Mouse (Mus musculus) cerebellum, adult 8-10 months (tissue): ENCODE data around the gene Spcs3.

Experiments used
- DNase-seq: peaks from one replicate; pipeline ENCODE4 v3.0.0; 2022

Gene Spcs3

DNA sequence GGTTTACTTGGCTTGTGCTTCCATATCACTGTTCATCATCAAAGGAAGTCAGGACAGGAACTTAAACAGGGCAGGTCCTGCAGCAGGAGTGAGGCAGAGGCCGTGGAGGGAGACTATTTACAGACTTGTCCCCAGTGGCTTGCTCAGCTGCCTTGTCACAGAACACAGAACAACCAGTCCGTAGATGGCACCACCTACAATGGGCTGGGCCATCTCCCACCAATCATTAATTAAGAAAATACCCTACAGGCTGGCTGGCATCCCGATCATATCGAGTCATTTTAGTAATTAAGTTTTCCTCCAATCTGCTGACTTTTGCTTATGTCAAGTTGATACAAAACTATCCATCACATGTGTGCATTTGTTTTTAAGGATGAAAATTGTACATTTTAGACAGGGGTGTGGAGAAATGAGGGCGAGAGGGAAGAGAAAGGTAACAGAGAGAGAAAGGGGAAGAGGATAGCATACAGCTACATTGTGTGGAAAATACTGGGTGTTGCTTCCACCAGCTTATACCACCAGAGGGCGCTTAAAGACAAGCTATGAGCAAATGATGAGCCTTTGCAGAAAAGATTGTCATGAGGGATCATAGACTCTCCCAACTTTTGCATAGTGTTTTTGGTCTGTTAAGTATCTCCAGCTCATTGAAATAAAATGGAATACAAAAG, 22.2 kb downstream of the Spcs3 start:
- DNase-seq, result peak; percentile 74

DNA sequence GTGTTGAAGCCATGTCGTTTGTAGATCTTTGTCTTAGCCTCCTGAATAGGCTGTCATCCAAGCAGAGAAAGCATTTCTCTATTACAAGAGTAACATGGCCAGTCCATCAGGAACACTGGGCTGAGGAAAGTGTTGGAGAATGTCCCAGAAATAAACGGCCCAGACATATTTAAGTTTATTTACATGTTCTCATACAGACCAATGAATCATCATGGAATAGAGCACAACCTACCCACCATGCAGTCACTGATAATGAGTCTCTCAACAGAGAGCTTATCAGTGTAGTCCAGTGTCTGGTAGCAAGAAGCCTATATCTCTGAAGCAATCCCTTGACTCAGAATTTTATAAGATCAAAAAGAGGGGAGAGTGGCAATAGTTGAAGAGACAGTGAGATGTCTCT, 24.7 kb downstream of the Spcs3 start:
- no peak for DNase-seq

DNA sequence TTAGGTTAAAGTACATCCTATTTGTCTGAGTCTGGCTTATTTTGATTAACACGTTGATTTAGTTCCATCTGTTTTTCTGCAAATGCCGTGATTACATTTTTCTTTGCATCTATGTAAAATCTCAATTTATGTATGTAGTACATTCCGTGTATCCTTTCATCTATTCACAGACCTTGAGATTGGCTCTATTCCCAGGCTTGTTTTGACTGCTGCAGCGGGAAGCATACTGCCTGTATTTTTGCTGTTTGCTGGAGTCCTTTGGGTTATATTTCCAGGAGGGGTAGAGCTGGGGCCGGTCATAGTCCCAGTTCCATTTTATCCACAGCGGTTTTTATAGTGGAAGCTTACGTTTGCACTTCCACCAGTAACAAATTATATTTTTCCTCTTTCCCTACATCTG, 26.7 kb downstream of the Spcs3 start:
- DNase-seq, result no peak

DNA sequence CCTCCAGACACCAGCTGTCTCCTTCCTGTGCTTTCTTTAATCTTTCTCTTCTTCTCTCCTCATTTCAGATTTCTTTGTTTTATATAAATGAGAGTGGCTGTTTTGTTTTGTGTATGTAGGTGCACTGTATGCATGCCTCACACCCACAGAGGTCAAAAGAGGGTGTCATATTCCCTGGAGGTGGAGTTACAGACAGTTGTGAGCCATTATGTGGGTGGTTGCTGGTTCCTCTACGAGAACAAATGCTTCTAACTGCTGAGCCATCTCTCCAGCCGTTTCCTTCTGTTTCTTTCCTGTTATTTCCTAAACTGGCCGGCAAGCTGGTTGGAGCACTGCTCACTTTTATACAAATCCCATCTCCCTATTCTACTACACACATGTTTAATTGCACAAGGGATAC, 35.9 kb downstream of the Spcs3 start:
- no peak for DNase-seq

DNA sequence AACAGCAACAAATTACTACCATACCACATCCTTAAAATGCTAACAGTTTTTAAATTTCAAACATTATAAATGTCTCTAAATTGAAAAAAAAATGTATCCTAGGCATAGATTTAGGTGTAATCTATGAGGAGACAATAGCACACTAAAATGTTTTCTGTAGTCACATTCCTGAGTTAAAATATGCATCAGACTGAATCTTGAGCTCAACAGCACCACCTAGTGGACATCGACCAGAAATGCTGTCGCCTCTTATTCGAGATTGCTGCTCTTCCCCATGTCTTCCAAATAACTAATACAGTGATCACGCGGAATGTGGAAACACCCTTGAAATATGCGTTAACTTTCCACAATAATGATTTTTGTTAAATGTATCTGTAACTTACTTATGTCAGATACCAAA, 36.7 kb downstream of the Spcs3 start:
- peak; percentile 45 for DNase-seq

DNA sequence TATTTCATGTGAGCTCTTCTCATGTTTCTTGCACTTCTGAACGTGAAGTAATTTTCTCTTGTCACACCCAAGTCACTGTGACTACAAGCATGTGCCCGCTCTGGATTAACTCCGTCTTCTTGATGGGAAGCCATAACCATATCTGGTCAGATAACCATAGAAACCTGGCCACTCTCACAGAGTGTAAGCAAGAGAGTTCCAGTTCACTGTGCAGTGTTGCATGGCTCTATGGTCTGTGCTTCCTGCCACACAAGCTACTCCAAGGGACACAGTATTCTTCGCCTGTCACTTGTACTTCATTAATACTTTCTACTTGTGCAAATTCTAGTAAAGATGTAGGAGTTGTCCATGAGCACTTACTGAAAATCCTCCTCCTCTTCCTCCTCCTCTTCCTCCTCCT, 37.9 kb downstream of the Spcs3 start:
- no peak for DNase-seq

DNA sequence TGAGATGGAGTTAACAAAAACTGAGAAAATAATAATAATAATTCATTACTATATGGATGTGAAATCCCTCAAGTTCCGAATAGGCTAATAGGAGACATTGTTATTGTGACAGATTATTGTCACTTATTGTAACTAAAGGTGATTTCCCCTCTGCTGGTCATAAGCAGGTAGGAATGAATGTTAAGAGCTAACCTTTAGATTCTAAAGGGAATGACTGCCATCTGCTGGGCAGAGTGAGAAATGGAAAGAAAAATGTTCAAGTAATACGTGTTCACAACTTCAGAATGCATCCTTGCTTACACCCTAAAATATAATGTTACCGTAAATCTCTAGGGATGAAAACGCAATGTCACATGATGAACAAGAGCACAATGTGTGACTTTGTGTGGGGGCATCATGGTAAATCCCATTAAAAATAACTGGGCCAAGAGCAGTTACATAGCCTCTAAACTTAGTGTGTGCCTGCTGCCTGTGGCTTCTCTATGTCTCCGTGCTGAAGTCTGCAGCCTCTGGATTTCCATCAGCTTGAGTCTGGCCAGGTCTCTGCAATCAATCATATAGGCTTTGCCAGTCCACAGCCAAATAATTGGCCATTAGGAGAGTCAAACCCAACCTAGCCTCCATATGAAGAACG, 38.6 kb downstream of the Spcs3 start:
- no peak for DNase-seq

DNA sequence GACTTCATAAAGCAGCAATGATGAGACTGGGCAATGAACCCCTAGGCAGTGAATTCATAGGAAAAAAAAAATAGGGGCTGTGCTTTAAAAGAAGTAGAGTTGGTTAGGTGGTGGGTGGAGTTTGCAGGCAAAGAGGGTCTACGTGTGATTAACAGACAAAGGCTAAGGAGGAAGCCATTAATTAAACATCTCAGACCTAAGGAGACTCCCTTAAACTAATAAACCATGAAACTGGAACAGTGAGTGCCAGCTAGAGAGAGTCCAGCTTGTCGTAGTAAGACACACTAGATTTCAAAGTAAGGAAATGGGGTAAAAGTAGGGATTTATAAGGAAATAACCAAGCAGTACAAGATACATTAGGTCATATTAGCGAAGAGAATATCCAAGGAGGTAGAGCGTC, 41.4 kb downstream of the Spcs3 start:
- no peak for DNase-seq

DNA sequence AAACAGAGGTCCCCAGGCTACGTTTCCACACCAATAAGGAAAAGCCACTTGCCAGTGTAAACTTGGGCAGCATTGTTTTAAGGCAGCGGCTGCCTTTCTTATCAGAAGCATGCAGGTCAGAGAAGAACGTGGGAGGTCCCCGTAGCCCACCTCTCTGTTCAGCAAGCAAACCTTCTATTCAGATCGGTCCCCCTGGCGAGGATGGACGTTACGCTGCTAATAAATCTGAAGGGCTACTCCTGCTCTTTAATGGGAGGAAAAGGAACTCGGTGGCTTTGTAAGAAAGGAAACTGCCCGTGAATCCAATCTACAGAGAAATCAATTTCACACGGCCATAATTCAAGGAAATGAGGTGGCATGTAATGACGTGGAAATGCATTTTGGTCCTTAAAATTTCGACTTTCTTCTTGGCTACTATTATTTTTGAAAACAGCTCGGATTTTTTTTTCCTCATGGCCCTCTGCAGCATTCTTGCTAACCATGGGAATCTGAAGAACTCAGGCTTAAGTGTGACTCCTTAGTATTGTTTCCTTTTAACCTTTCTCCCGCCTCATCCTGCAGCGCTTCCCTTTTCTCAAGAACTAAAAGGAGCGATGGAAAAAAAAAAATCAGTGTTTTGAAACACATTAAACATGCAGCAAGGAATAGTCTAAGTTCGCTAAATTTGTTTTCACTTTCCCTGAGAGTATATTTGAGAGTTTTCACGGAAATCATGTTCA, 43.1 kb downstream of the Spcs3 start:
- no peak for DNase-seq
